Mouse (Mus musculus): ENCODE measurements around the gene Mgrn1.

Mgrn1 gene

GRCm38 (mm10) chr16:4879101-4879707 is 6.8 kb upstream of the Mgrn1 start:
- DNase-seq = peak; percentile 40

DNA sequence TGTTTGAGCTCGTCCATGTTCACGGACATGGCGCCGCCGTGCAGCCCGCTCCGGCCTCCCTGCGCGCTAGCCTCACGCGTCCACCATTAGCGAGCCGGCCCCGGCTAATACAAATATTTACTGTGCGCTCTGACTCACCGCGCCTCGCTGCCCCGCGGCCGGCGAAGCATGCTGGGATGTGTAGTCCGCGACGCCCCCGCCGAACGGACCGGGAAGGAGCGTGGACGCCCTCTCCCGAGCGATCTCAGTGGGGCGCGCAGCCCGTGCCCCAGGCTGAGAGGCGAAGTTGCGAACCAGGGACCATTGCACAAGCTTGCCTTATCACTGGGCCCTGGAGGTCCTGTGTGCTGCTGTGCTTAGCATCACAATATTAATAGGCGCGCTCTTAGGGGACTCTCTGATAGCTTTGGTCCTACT is 6.3 kb upstream of the Mgrn1 start:
- peak; percentile 90 for DNase-seq

DNA sequence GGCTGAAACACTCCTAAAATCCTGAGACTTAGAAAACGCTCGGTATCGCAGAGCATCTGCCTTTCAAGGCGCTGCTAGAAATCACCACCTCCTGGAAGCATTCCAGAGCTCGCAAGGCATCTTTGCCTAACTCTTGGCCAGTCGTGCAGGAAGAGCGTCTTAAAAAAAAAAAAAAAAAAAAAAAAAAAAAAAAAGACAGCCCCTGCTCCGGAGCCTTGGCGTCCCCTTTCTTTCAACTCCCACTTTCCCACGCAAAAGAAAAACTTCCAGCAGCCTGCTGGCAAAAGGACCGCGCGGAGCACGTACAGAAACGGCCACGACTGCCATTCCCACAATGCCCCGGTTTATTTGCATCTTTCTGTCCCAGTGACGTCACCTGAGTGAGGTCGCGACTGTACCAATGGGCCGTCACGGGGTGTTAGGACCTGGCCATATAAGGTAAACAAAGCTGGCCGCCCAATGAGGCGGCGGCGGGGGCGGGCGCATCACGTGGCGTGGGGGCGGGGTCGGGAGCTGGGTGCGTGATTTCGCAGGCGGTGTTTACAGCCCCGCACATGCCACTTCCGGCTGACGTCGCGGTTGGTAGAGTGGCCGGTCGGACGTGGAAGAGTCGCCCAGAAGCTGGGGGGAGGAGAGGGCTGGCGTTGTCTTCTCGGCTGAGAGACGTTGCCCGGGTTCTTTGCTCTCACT is 5.8 kb upstream of the Mgrn1 start, which contains the start of gene Ubald1:
TSS of gene Ubald1 (minus strand) at position 180 of the 690 bp plus-strand sequence.
- peak; percentile 99 for DNase-seq

DNA sequence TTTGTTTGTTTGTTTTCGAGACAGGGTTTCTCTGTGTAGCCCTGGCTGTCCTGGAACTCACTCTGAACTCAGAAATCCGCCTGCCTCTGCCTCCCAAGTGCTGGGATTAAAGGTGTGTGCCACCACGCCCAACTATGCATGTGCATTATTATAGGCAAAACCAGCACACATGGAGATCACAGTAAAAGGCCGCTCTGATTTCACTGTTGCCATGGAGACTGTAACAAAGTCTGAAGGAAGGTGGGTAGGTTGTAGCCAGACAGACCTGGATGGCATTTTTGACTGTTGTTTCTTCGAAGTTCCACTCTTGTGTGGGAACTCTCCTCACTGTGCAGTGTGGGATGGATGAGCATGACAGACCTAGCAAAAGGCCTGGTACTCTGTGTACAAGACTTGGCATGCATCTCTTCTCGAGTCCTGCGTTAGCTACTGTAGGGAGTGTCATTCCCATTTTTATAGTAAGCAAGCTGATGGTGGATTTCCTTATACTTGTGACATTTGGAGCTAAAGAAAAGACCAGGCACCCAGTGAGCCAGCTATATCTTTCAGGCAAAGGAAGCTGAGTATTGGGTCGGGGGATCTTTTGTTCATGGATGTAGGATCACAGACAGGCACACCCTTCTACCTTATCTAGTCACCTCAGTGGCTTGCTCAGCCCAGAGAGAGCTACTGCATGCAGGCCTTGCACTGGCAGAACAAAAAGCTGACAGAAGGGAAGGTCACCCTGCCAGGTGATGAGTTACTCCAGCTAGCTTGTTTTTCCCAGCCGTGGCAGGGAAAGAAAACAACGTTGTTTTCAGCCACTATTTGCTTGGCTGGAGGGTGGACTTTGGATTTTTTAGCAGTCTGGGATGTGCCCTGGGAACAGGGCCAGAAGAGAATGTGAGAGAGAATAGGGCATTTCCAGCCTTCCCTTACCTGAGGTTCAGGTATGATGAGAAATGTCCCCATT is 4.4 kb upstream of the Mgrn1 start:
- peak; percentile 76 for DNase-seq

DNA sequence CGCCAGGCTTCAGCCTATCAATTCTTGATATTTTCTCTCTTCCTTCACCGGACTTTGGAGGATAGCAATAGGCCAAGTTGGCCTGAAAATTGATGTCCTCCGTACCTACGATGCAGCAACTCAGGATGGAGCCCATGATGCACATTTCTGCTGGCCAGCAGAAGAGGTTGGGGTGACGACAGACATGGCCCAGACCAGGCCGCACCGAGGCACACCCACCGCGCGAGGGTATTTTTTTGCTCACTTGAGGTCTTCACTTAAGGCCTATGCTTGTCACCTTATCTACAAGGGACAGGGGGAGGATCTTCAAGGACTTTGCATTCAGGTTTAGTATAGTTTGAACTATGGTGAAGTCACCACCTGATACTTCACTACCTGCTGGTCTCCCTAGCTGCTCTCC is 1.1 kb upstream of the Mgrn1 start:
- no peak for DNase-seq

DNA sequence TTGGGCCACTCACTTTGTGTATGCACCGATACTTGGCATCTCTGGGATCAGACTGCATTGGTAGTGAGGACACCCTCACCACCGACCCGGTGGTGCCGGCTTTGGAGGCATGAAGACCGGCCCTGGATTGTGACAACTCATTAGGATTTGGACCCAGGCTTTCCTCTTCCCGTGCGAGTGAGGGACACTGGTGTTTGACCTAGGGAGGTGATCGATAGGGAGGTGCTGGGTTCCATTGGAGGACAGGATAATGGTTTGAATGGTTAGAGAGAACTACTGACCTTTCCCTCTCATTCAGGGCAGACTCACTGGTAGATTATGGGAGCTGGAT is 606 bp downstream of the Mgrn1 start:
- no peak for DNase-seq

GRCm38 (mm10) chr16:4890201-4890709 is 4.2 kb downstream of the Mgrn1 start:
- DNase-seq = no peak

DNA sequence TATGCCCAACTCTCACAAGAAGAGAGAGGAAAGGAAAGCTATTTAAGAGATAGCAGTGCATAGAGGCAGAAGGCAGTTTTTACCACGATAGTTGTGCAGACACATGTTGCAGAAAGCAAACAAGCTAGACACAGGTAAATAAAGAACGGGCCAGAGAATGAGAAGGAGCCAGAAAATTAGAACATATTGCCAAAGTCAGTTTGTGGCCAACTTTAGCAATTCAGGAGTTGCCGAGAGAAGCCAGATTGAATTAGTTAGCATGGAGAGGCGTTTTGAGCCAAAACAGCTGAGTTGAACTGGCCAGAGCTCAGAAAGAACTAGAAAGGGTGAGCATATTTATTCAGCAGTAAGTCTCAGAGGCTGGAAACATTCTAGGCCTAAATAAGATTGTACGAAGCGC is 6.1 kb downstream of the Mgrn1 start:
- DNase-seq = no peak

DNA sequence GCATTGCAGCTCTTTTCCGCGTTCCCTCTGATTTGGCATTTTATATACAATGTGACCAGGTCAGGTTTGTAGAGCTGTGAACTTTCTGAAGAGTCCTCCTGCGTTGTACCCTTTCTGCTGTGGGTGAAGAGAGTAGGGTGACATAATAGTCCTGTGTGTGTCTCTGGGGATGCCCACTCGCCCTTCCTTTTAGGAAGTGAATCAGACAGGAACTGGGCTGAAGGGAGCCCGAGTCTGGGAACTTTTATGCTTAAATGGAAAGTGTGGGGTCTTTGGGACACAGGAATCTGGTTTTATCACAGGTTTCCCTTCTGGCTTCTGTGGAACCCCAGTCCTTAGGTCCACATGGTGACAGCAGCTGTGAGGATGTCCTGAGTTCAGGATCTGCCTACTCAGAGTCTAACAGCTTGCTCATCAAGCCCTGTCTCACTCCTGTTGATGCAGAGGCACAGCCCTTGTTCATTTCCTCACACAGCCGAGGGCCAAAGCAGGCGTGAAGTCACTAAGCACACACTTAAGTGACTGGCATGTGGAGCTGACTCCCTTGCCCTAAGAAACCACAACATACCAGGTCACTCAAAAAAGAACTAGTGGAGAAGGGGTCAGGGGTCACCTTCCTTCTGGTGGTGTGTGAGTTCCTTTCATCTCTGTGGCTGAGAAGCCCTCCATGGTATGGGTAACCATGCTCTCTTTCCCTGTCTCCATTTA is 8.3 kb downstream of the Mgrn1 start:
- DNase-seq = no peak

DNA sequence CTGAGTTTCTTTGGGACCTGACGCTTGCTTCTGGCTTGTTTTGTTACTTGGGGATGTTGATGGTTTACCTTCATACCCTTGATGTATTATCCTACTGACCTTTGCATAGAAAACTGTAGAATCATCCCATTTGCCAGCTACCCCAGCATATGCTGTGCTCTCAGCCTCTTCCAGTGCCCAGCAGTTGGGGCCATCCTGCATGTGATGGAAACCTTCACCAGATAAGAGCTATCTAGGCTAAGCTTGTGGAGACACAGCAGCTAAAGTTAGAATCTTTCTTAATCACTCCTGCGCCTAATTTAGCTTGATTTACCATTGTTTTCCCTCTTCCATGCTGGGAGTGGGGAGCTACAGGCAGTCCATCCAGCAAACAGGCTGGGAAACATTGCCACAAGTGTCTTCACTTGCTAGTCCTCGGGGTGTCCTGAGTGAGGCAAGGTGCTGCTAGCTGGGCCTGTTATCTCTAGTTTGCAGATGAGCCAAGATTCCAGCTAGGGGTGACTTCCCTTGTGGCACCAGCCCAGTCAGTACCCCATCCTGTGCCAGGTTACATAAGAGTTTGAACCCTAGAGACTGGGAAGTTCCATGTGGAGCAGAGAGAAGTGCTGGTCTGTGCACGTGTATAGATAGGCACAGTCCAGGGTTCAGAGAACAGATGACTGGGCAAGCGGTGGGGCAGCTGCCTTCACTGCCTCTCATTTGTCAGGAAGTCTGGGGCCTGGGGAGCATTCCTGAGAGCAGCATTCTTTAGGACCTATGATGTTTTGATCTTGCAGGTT is 10.4 kb downstream of the Mgrn1 start:
- peak; percentile 92 for DNase-seq

DNA sequence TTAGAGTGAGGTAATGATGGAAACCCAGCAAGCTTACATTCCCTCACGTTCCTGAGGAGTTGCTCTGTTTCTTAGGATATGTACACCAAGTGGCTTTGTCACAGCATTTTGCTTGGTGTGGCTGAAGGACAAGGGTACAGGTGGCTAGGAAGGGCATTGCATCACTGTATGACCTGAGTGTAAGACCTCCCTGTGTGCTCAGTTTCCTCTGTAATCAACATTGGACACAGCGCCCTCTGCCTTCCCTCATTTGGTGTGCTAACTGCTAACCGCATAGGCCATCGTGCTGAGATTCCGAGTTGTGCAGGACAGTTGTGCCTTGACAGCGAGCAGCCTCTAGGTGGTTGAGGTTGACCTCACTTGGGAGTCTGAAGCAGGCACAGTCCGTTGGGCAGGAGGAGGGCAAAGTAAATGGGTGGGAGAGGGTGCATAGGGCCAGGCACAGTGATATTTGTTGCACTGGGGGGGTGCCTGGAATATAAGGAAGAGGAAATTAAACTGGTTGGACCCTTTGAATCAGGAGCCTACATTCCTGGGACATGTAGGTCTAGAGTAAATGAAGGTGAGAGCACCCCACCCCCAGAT is 11.2 kb downstream of the Mgrn1 start:
- no peak for DNase-seq

DNA sequence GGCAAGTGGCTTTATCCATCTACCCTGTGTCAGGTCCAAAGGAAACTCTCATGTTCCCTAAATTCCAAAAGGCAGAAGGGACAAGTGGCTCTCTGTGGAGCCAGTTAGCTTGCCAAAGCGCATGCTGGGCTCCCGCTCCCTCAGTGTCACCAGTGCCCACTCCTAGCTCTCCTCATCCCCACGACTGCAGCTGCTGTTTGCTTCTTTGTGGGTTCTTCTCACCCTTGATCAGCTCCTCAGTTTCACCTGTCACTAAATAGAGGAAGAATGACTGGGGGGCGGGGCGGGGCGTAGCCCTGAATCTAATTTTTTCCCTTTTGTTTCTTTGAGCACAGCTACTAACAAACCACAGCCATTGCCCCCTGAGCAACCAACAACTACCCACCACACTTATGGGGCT is 12.8 kb downstream of the Mgrn1 start:
- DNase-seq = no peak

DNA sequence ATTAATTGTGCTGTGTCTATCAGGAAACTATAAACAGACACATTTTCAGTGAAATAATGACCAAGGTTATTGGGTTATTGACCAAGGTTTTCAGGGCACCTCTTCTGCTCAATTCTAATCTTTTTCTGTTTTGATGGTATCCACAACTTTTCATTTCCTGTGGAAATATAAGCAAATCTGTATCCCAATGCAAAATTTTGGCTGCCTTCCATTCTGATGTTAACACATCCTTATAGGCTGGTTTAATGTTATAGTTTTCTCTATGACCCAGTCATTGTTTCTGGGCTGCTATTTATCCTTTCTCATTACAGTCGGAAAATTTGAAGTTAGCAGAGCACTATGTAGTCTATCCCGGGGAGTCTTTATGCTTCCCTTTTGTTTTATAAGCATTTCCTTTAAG is 13.7 kb downstream of the Mgrn1 start:
- no peak for DNase-seq

DNA sequence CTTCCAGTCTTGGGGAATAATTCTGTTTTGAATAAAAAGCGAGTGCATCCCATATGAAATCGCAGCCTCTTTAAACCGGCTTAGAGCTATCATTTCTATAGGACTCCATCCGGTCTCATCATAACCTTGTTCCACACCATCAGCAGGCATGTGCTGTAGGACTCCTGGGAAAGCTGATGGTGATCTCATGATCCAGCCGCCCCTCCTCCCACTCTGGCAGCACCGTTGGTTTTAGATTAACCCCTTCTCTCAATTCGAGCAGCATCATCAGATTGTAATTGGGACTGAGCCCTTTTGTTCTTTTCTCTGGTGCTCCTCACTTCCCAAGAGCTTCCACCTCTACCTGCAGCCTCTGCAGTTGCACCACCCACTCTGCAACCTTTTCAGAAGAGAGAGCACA is 15.1 kb downstream of the Mgrn1 start:
- DNase-seq = peak; percentile 74

DNA sequence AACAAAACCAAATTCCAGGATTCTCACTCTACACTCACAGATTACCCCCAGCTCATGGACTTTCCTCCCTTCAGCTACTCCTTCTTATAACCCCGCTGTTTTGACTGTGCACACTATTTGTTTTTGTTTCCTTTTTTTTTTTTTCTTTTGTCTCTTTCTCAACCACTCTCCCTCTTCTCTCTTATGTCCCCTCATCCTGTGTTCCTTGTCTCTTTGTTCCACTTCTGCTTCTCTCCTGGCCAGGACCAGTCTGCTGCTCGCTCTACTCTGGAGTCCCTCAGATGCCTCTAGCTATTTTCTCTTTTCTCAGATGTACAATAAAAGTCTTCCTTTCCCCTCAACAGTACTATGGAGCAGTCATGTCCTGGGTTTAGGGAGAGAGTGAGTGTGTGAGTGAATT is 16.3 kb downstream of the Mgrn1 start:
- DNase-seq = no peak

DNA sequence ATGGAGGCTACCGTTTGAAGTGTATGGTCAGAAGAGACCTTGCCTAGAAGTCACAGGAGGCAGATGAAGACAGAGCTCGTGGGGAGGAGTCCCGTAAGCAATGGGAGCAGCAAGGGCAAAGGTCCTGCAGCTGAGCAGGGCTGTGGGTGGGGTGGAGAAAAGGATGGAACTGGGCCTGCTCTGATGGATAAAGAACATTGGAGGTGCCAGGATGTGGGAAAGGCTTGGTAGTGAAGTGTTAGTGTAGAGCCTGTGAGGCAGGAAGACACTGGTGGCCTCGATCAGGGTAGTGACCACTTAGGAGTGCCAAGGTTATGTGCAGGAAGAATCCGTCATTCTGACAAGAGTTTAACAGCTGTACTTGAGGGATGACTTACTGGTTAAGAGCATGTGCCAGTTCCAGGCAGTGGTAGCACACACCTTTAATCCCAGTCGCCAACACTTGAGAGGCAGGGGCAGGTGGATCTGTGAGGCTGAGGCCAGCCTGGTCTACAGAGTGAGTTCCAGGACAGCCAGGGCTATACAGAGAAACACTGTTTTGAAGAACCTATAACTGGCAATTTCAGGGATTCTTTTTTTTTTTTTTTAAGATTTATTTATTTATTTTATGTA is 17.5 kb downstream of the Mgrn1 start:
- DNase-seq = no peak

GRCm38 (mm10) chr16:4904878-4905277 is 18.8 kb downstream of the Mgrn1 start:
- DNase-seq = no peak

- no peak for DNase-seq
Observed at GRCm38 (mm10) chr16:4905591-4905990, 19.5 kb downstream of the Mgrn1 start.

- DNase-seq = no peak
Observed at GRCm38 (mm10) chr16:4906559-4906958, 20.5 kb downstream of the Mgrn1 start.

DNA sequence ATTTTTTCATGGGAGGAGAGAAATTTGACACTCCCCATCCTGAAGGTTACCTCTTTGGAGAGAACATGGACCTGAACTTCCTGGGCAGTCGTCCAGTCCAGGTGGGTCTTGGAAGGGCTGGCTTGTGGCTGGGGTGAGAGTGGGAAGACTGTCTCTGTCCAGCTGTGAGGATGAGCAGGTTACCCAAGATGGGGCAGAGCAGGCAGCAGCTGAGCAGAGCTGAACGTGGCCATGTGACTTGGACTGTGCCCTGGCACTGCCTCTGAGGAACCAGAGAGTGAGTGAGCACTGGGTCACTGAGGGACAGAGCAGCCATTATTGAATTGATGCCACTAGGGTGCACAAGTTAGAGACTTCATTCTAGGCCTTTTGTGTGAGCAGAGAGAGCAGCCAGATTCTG is 21.3 kb downstream of the Mgrn1 start:
- peak; percentile 46 for DNase-seq

GRCm38 (mm10) chr16:4907972-4908371 is 21.9 kb downstream of the Mgrn1 start:
- no peak for DNase-seq

Measured in kidney, adult 11 months (tissue).